ENCODE assay signal across 25 mouse cellular contexts in genomic region chr16:58398604-58399003, GRCm38 (mm10). TPM values are rescaled to one million over a fixed set of nuclear protein-coding genes. Genes with fewer than 3 reads are reported as not detected.
DNase-seq lines count a peak whose midpoint lies in the region; ATAC-seq lines count a peak whose summit lies in the region.
"Had no signal": no experiment of that assay in that cellular context is flagged by ENCODE, and none has a peak within 500 bp of the region (broad histone marks: within the 10 kb centered on the region; RNA-seq: fewer than 3 reads in every experiment).

No protein-coding gene starts in this region.

- no peaks in the 10 kb centered on the region for H3K27me3 ChIP-seq in heart, embryonic 12.5 days (replicated peaks)
- H3K27me3 ChIP-seq: embryonic facial prominence, embryonic 13.5 days; embryonic facial prominence, embryonic 15.5 days; forebrain, embryonic 12.5 days had no signal

- no peak overlapping the region for H3K4me2 ChIP-seq in heart, embryonic 12.5 days
- H3K4me2 ChIP-seq: embryonic facial prominence, embryonic 13.5 days; embryonic facial prominence, embryonic 15.5 days; forebrain, embryonic 12.5 days had no signal

- no peaks in the 10 kb centered on the region for H3K9me3 ChIP-seq in heart, embryonic 12.5 days (replicated peaks)
- H3K9me3 ChIP-seq: embryonic facial prominence, embryonic 13.5 days; embryonic facial prominence, embryonic 15.5 days; forebrain, embryonic 10.5 days; forebrain, embryonic 12.5 days; G1E had no signal

- no peaks in the 10 kb centered on the region for H3K4me1 ChIP-seq in heart, embryonic 12.5 days (replicated peaks)
- H3K4me1 ChIP-seq: embryonic facial prominence, embryonic 13.5 days; embryonic facial prominence, embryonic 15.5 days; forebrain, embryonic 10.5 days; forebrain, embryonic 12.5 days had no signal

- H3K36me3 ChIP-seq in heart, embryonic 12.5 days, result no peaks in the 10 kb centered on the region
- H3K36me3 ChIP-seq: embryonic facial prominence, embryonic 13.5 days; embryonic facial prominence, embryonic 15.5 days; forebrain, embryonic 10.5 days; forebrain, embryonic 12.5 days; G1E had no signal

- H3K27ac ChIP-seq in heart, embryonic 12.5 days (ENCODE audit: poor library complexity, severe bottlenecking), result no peak overlapping the region
- H3K27ac ChIP-seq: embryonic facial prominence, embryonic 13.5 days; embryonic facial prominence, embryonic 15.5 days; forebrain, embryonic 10.5 days; forebrain, embryonic 12.5 days had no signal

- no peak for ATAC-seq in heart, embryonic 12.5 days (ENCODE audit: insufficient number of reproducible peaks, low FRiP score)
- ATAC-seq: activated CD4-positive, CD25-positive, alpha-beta regulatory T cell, adult 4 months; CD4-positive, CD25-positive, alpha-beta regulatory T cell, adult 4 months; forebrain, embryonic 14.5 days; forebrain, embryonic 16.5 days; Patski had no signal

- H3K4me3 ChIP-seq in heart, embryonic 12.5 days, result no peak overlapping the region
- H3K4me3 ChIP-seq: embryonic facial prominence, embryonic 13.5 days; embryonic facial prominence, embryonic 15.5 days; erythroblast, embryonic 14.5 days; forebrain, embryonic 10.5 days; forebrain, embryonic 12.5 days had no signal

- WGBS in heart, embryonic 12.5 days, result 67% methylated on average over 3 of the region's 3 CpGs

- peak; percentile 38 for DNase-seq in adrenal gland, postnatal 10 days
- no peak for DNase-seq in adrenal gland, postnatal 25 days
- peak; percentile 93 for DNase-seq in heart, adult 11 months
- DNase-seq in adipocyte (ENCODE audit: low spot score), result peak; percentile 69
- DNase-seq: adrenal gland, adult 2 months; B cell, adult 2 months; cerebellum, adult 11 months; cerebellum, adult 18-20 months; cerebellum, adult 8-10 months; cerebellum, adult 9-11 months; cerebellum, postnatal 14 days; cerebellum, postnatal 36 days; embryo, embryonic 11 days had no signal

- H3K9ac ChIP-seq in heart, embryonic 12.5 days, result no peak overlapping the region
- H3K9ac ChIP-seq: embryonic facial prominence, embryonic 13.5 days; embryonic facial prominence, embryonic 15.5 days; forebrain, embryonic 12.5 days had no signal

RNA-seq across cellular contexts. Expression of gene Dcbld2, which starts 9.6 kb away (rescaled TPM):
- total RNA-seq in adrenal gland, postnatal 10 days (2021), result 10 to 100 TPM; 11.2 to 11.6 TPM
- 11.5 and 14.6 TPM in 2 replicates for total RNA-seq in adrenal gland, postnatal 25 days (2021)
- 16.1 and 18.5 TPM in 2 replicates for polyA plus RNA-seq in heart, embryonic 12.5 days (2016; fragmentation: Nextera tagmentation; extraction: Ambion mirVana)
